Mouse (Mus musculus): ENCODE results near the gene Atp6v1g2. TPM values are rescaled to one million over a fixed set of nuclear protein-coding genes. Genes with fewer than 3 reads are reported as not detected.
A peak's percentile ranks its signal among the peaks of the same experiment; 100 is the strongest.

Atp6v1g2 gene
- total RNA-seq, 2 experiments from 2014 or later, result 549 to 569 TPM

- no peak for DNase-seq (ENCODE audit: extremely low spot score in 1 of 2, low spot score in 2 of 2)
- no peak; the same call in 1 of the 2 replicates for TF ChIP-seq CTCF (IDR thresholded peaks at IDR 0.05)
- H3K27ac ChIP-seq, result no peak overlapping the region
- no peak overlapping the region for H3K4me3 ChIP-seq
- intact Hi-C loops (cut with DNase I), result loop anchor here (1.0 to 5.0 kb wide), 2 partner anchors 16 to 44 kb away; no protein-coding TSS in a partner anchor
Observed at GRCm38 (mm10) chr17:35258492-35259478, 25.3 kb downstream of the Atp6v1g2 start.

- no peak for DNase-seq (ENCODE audit: extremely low spot score in 1 of 2, low spot score in 2 of 2)
- TF ChIP-seq CTCF (IDR thresholded peaks at IDR 0.05), result no peak
- intact Hi-C loops (cut with DNase I), result loop anchor here (5.0 kb wide), 1 partner anchor 43 kb away; no protein-coding TSS in a partner anchor
- no peak overlapping the region for H3K27ac ChIP-seq
- H3K4me3 ChIP-seq, result no peak overlapping the region
Observed at GRCm38 (mm10) chr17:35259621-35260020, 26.2 kb downstream of the Atp6v1g2 start.

- no peak for TF ChIP-seq CTCF (IDR thresholded peaks at IDR 0.05)
- intact Hi-C loops (cut with DNase I), result no loop called here
- no peak for DNase-seq (ENCODE audit: extremely low spot score in 1 of 2, low spot score in 2 of 2)
- Histone ChIP-seq H3K27ac (no peak overlapping the region), H3K4me3 (no peak overlapping the region)
Observed at GRCm38 (mm10) chr17:35261651-35262050, 28.2 kb downstream of the Atp6v1g2 start.

GRCm38 (mm10) chr17:35262664-35263522 is 29.4 kb downstream of the Atp6v1g2 start, which contains the start of gene H2-D1:
H2-D1 (plus strand) TSS chr17:35262730.
- Histone ChIP-seq H3K27ac (peak within 1 kb of the TSS; percentile 17; the same call in 1 of the 2 replicates), H3K4me3 (peak within 1 kb of the TSS; percentile 67)
- intact Hi-C loops (cut with DNase I), result no loop called here
- peak; percentile 93 to 98 for DNase-seq (ENCODE audit: extremely low spot score in 1 of 2, low spot score in 2 of 2)
- no peak for TF ChIP-seq CTCF (IDR thresholded peaks at IDR 0.05)

- no peak for DNase-seq (ENCODE audit: extremely low spot score in 1 of 2, low spot score in 2 of 2)
- no peak for TF ChIP-seq CTCF (IDR thresholded peaks at IDR 0.05)
- no peak overlapping the region for H3K27ac ChIP-seq
- intact Hi-C loops (cut with DNase I), result no loop called here
- peak overlapping the region; percentile 67 for H3K4me3 ChIP-seq
Observed at GRCm38 (mm10) chr17:35263523-35263883, 30.0 kb downstream of the Atp6v1g2 start.

GRCm38 (mm10) chr17:35267399-35268086 is 34.1 kb downstream of the Atp6v1g2 start:
- no peak overlapping the region for H3K4me3 ChIP-seq
- H3K27ac ChIP-seq, result no peak overlapping the region
- intact Hi-C loops (cut with DNase I), result no loop called here
- TF ChIP-seq CTCF (IDR thresholded peaks at IDR 0.05), result no peak
- no peak for DNase-seq (ENCODE audit: extremely low spot score in 1 of 2, low spot score in 2 of 2)

DNA sequence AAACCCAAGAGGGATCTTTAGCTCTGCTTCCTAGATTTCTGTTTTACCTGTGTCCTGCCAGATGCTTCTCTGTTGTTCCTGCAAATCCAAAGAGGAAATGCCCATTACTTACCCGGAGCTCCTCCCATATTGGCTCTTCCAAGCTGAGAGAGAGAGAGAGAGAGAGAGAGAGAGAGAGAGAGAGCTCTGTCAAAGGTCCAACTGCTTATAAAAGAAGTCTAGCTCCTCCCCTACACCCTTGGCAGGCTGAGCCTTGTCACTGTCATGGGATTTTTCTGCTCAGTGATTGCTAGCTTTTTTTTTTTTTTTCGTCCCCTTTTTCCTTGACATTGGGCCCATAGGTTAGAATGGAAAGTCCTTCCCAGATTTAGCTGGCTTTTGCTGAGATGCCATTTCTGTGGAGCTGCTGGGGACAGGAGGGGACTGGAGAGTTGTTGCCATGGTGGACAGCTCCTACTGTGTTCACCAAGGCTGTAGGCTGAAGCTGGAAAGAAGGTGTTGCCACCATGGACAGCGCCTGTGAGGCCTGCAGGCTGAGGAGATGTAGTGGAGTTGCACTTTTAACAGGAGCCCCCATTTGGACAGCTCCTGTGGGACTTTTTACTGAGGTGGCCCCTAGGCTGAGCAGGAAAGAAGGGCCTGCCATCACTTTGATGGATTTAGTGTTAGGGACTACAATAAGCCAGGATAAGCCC is 36.3 kb downstream of the Atp6v1g2 start:
- no peak overlapping the region for H3K4me3 ChIP-seq
- TF ChIP-seq CTCF (IDR thresholded peaks at IDR 0.05), result no peak
- intact Hi-C loops (cut with DNase I), result no loop called here
- no peak for DNase-seq (ENCODE audit: extremely low spot score in 1 of 2, low spot score in 2 of 2)
- no peak overlapping the region for H3K27ac ChIP-seq

- Histone ChIP-seq H3K4me3 (no peak overlapping the region), H3K27ac (no peak overlapping the region)
- DNase-seq (ENCODE audit: extremely low spot score in 1 of 2, low spot score in 2 of 2), result no peak
- intact Hi-C loops (cut with DNase I), result no loop called here
- no peak for TF ChIP-seq CTCF (IDR thresholded peaks at IDR 0.05)
Observed at GRCm38 (mm10) chr17:35272249-35272648, 38.8 kb downstream of the Atp6v1g2 start.

DNA sequence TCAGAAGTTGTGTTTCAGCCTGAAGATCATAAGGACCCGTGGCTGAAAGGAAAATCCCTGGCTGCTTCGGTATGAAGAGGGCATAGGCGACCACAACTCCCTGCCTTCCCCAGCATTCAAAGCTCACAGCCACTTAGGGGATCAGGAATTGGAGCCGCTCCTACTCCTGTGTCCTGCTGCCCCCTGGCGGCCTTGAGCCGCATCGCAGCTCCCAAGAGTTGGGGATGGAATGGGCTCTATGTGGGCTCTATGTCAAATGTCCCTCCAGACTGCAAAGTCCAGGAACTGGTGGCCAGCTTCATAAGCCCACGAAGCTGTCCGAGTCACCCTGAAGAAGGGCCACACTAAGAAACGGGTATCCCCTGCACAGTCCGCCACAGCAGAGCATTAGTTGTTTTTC is 41.3 kb downstream of the Atp6v1g2 start:
- Histone ChIP-seq H3K27ac (no peak overlapping the region), H3K4me3 (no peak overlapping the region)
- peak; percentile 98 for TF ChIP-seq CTCF (IDR thresholded peaks at IDR 0.05)
- peak; percentile 81 to 90 for DNase-seq (ENCODE audit: extremely low spot score in 1 of 2, low spot score in 2 of 2)
- intact Hi-C loops (cut with DNase I), result loop anchor here (1.0 kb wide), 1 partner anchor 16 kb away; no protein-coding TSS in a partner anchor

GRCm38 (mm10) chr17:35276304-35276864 is 42.9 kb downstream of the Atp6v1g2 start:
- intact Hi-C loops (cut with DNase I), result no loop called here
- TF ChIP-seq CTCF (IDR thresholded peaks at IDR 0.05), result no peak
- Histone ChIP-seq H3K4me3 (no peak overlapping the region), H3K27ac (no peak overlapping the region)
- DNase-seq (ENCODE audit: extremely low spot score in 1 of 2, low spot score in 2 of 2), result no peak
